17 mouse cellular contexts compared by ENCODE assay signal in the genomic region with DNA sequence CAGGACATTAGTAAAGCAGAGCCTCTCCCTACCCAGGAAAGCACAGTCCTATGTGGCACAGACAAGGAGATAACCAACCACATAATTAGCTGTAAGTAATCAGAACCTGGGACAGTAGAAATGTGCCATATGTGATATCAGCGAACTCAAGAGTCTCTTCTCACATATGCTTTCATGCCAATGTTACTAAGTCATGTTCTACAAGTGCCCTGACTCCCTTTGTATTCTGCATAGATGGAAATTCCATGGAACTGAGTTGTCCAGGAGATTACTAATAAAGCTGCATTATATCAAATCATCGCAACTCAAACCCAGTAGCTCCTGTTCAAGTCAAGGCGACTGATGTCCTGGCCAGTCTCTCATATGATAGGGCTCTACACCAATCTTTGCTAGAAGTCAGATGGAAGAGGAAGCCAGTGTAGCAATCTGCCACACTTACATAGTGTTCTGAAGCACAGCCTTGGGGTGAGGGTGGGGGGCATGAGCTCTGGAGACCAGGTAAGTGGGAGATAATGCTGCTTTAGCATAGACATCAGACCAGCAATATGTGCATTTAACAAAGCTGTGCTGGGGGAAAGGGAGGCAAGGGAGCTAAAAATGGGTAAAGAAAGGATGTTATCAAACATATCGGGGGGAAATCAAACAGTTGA. TPM values are rescaled to one million over a fixed set of nuclear protein-coding genes. Genes with fewer than 3 reads are reported as not detected.
"Had no signal": no experiment of that assay in that cellular context is flagged by ENCODE, and none has a peak within 500 bp of the region (broad histone marks: within the 10 kb centered on the region; RNA-seq: fewer than 3 reads in every experiment).

No protein-coding gene starts in this region.

- H3K27ac ChIP-seq: layer of hippocampus, adult 2 months; limb, embryonic 12.5 days; liver, embryonic 13.5 days; lung, embryonic 15.5 days; macrophage; midbrain, embryonic 15.5 days; neural tube, embryonic 12.5 days; stomach, postnatal 0 days had no signal

- H3K36me3 ChIP-seq: limb, embryonic 12.5 days; liver, embryonic 13.5 days; lung, embryonic 15.5 days; midbrain, embryonic 15.5 days; neural tube, embryonic 12.5 days had no signal

- ATAC-seq: liver, postnatal 0 days; midbrain, embryonic 15.5 days had no signal

- H3K4me1 ChIP-seq: limb, embryonic 12.5 days; liver, embryonic 13.5 days; lung, embryonic 15.5 days; megakaryocyte, embryonic 14.5 days; midbrain, embryonic 15.5 days; neural tube, embryonic 12.5 days had no signal

- H3K9ac ChIP-seq: limb, embryonic 12.5 days; liver, embryonic 13.5 days; liver, postnatal 0 days; lung, embryonic 15.5 days; midbrain, embryonic 15.5 days; neural tube, embryonic 12.5 days had no signal

- H3K4me3 ChIP-seq: layer of hippocampus, adult 2 months; limb, embryonic 12.5 days; liver, embryonic 13.5 days; lung, embryonic 15.5 days; megakaryocyte, embryonic 14.5 days; midbrain, embryonic 15.5 days; neural tube, embryonic 12.5 days had no signal

- H3K9me3 ChIP-seq: limb, embryonic 12.5 days; liver, embryonic 13.5 days; lung, embryonic 15.5 days; midbrain, embryonic 15.5 days; neural tube, embryonic 12.5 days had no signal

- DNase-seq: kidney, postnatal 10 days; kidney, postnatal 4 days; liver; liver, embryonic 13.5 days; liver, postnatal 0 days; thymus, postnatal 4 days had no signal

- H3K4me2 ChIP-seq: limb, embryonic 12.5 days; liver, embryonic 13.5 days; lung, embryonic 15.5 days; midbrain, embryonic 11.5 days; midbrain, embryonic 15.5 days; neural tube, embryonic 12.5 days had no signal

- H3K27me3 ChIP-seq: limb, embryonic 12.5 days; liver, embryonic 13.5 days; lung, embryonic 15.5 days; midbrain, embryonic 15.5 days; neural tube, embryonic 12.5 days had no signal

RNA-seq across cellular contexts. Expression of a gene that starts 2.9 kb away (rescaled TPM):
- total RNA-seq: monocyte, adult 5-6 weeks; neutrophil, adult 5-6 weeks had no signal
- polyA plus RNA-seq: liver, postnatal 0 days; macrophage had no signal
